Comparison of ENCODE assay signal across 14 mouse cellular contexts in the genomic region with DNA sequence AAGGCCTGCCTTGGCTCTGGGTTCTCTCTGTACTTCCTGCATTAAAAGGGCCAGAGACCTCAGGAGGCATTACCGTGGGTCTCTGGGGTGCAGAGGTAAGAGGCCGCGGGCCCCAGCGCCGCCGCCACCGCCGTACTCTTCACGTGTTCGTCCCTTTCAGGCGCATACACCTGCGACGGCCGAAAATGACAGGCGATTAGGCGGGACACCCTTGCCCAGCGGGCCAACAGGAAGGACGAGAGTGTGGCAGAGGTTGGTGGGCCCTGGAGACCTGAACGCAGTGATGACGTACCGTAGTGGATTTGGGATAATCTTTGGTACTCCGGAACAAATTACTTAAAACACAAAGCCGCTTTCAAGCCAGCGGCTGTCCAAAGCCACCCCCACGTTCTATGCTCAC. TPM values are rescaled to one million over a fixed set of nuclear protein-coding genes. Genes with fewer than 3 reads are reported as not detected.
A peak's percentile ranks its signal among the peaks of the same experiment; 100 is the strongest.
DNase-seq lines count a peak whose midpoint lies in the region; ATAC-seq and TF ChIP-seq lines count a peak whose summit lies in the region.
"Had no signal": no experiment of that assay in that cellular context is flagged by ENCODE, and none has a peak within 500 bp of the region (broad histone marks: within the 10 kb centered on the region; RNA-seq: fewer than 3 reads in every experiment).

No protein-coding gene starts in this region.

- H3K4me1 ChIP-seq in heart, embryonic 12.5 days (replicated peaks): peaks cover 61% of the 10 kb centered on the region
- peaks cover 51% of the 10 kb centered on the region for H3K4me1 ChIP-seq in stomach, embryonic 15.5 days
- H3K4me1 ChIP-seq in stomach, postnatal 0 days (replicated peaks; ENCODE audit: control insufficient read depth, insufficient read depth): peaks cover 3% of the 10 kb centered on the region; the same call in 1 of the 2 replicates
- H3K4me1 ChIP-seq in hindbrain, embryonic 13.5 days (replicated peaks): peaks cover 80% of the 10 kb centered on the region
- H3K4me1 ChIP-seq in neural tube, embryonic 15.5 days: peaks cover 69% of the 10 kb centered on the region

- no peaks in the 10 kb centered on the region for H3K9me3 ChIP-seq in heart, embryonic 12.5 days (replicated peaks)
- no peaks in the 10 kb centered on the region for H3K9me3 ChIP-seq in stomach, embryonic 15.5 days
- H3K9me3 ChIP-seq in stomach, postnatal 0 days (ENCODE audit: control insufficient read depth, low read length): no peaks in the 10 kb centered on the region
- no peaks in the 10 kb centered on the region for H3K9me3 ChIP-seq in hindbrain, embryonic 13.5 days
- H3K9me3 ChIP-seq in neural tube, embryonic 15.5 days (replicated peaks): no peaks in the 10 kb centered on the region
- H3K9me3 ChIP-seq: kidney, embryonic 15.5 days; limb, embryonic 12.5 days had no signal

- H3K36me3 ChIP-seq in heart, embryonic 12.5 days: no peaks in the 10 kb centered on the region
- H3K36me3 ChIP-seq in stomach, embryonic 15.5 days: no peaks in the 10 kb centered on the region
- no peaks in the 10 kb centered on the region for H3K36me3 ChIP-seq in stomach, postnatal 0 days (ENCODE audit: control insufficient read depth, insufficient read depth, low read length)
- H3K36me3 ChIP-seq in hindbrain, embryonic 13.5 days: no peaks in the 10 kb centered on the region
- no peaks in the 10 kb centered on the region for H3K36me3 ChIP-seq in neural tube, embryonic 15.5 days
- H3K36me3 ChIP-seq: kidney, embryonic 15.5 days; limb, embryonic 12.5 days had no signal

- H3K4me2 ChIP-seq in heart, embryonic 12.5 days: peak overlapping the region; percentile 64
- peak overlapping the region; percentile 6; the same call in 1 of the 2 replicates for H3K4me2 ChIP-seq in stomach, embryonic 15.5 days
- H3K4me2 ChIP-seq in stomach, postnatal 0 days (replicated peaks; ENCODE audit: low read depth): no peak overlapping the region
- H3K4me2 ChIP-seq in hindbrain, embryonic 13.5 days: peak overlapping the region; percentile 67
- H3K4me2 ChIP-seq in neural tube, embryonic 15.5 days: peak overlapping the region; percentile 61

- no peak overlapping the region for H3K27ac ChIP-seq in heart, embryonic 12.5 days (ENCODE audit: poor library complexity, severe bottlenecking)
- H3K27ac ChIP-seq in stomach, embryonic 15.5 days: no peak overlapping the region
- no peak overlapping the region for H3K27ac ChIP-seq in stomach, postnatal 0 days (replicated peaks)
- peak overlapping the region; percentile 92 for H3K27ac ChIP-seq in hindbrain, embryonic 13.5 days
- peak overlapping the region; percentile 80 for H3K27ac ChIP-seq in neural tube, embryonic 15.5 days (replicated peaks)
- H3K27ac ChIP-seq: kidney, embryonic 15.5 days; limb, embryonic 12.5 days had no signal

- peaks cover 98% of the 10 kb centered on the region for H3K27me3 ChIP-seq in heart, embryonic 12.5 days (replicated peaks)
- H3K27me3 ChIP-seq in stomach, embryonic 15.5 days (replicated peaks): peaks cover 98% of the 10 kb centered on the region
- peaks cover 72% of the 10 kb centered on the region for H3K27me3 ChIP-seq in stomach, postnatal 0 days (ENCODE audit: control insufficient read depth, insufficient read depth, low read length)
- peaks cover 100% of the 10 kb centered on the region for H3K27me3 ChIP-seq in hindbrain, embryonic 13.5 days
- peaks cover 94% of the 10 kb centered on the region for H3K27me3 ChIP-seq in neural tube, embryonic 15.5 days (replicated peaks)
- H3K27me3 ChIP-seq: CH12.LX had no signal

- DNase-seq in heart, adult 8-10 months (ENCODE audit: low spot score): no peak
- no peak for DNase-seq in stomach, postnatal 0 days (ENCODE audit: low spot score)
- no peak for DNase-seq in thymus, postnatal 10 days (ENCODE audit: low spot score in 2 of 2)
- no peak for DNase-seq in adrenal gland, adult 8-10 months
- DNase-seq: cerebellum, postnatal 25 days; lung, postnatal 10 days had no signal

- WGBS in heart, embryonic 12.5 days: under 1% methylated on average over 25 of the region's 25 CpGs
- 1% methylated on average over 25 of the region's 25 CpGs for WGBS in stomach, embryonic 15.5 days
- WGBS in stomach, postnatal 0 days: 2% methylated on average over 25 of the region's 25 CpGs
- 1% methylated on average over 25 of the region's 25 CpGs for WGBS in hindbrain, embryonic 13.5 days
- under 1% methylated on average over 25 of the region's 25 CpGs for WGBS in neural tube, embryonic 15.5 days

- TF ChIP-seq CTCF in stomach, postnatal 0 days (IDR thresholded peaks at IDR 0.05; ENCODE audit: low read depth): no peak

- ATAC-seq in heart, embryonic 12.5 days (ENCODE audit: insufficient number of reproducible peaks, low FRiP score): no peak
- no peak for ATAC-seq in stomach, embryonic 15.5 days (ENCODE audit: insufficient read depth, low FRiP score, low read depth)
- no peak for ATAC-seq in stomach, postnatal 0 days (ENCODE audit: low FRiP score, low TSS enrichment)
- ATAC-seq in hindbrain, embryonic 13.5 days (ENCODE audit: low FRiP score): no peak
- no peak for ATAC-seq in neural tube, embryonic 15.5 days (ENCODE audit: low FRiP score)

- H3K9ac ChIP-seq in heart, embryonic 12.5 days: no peak overlapping the region
- no peak overlapping the region for H3K9ac ChIP-seq in stomach, embryonic 15.5 days
- H3K9ac ChIP-seq in stomach, postnatal 0 days (ENCODE audit: low read length): no peak overlapping the region
- H3K9ac ChIP-seq in hindbrain, embryonic 13.5 days: peak overlapping the region; percentile 85
- H3K9ac ChIP-seq in neural tube, embryonic 15.5 days (replicated peaks): peak overlapping the region; percentile 41
- H3K9ac ChIP-seq: kidney, embryonic 15.5 days; limb, embryonic 12.5 days had no signal

- no peak for TF ChIP-seq EP300 in stomach, postnatal 0 days (optimal IDR thresholded peaks at IDR 0.05)

- H3K4me3 ChIP-seq in heart, embryonic 12.5 days: peak overlapping the region; percentile 43; the same call in 1 of the 2 replicates
- H3K4me3 ChIP-seq in stomach, embryonic 15.5 days (replicated peaks): no peak overlapping the region
- H3K4me3 ChIP-seq in stomach, postnatal 0 days (ENCODE audit: low read depth, low read length): no peak overlapping the region
- peak overlapping the region; percentile 51 for H3K4me3 ChIP-seq in hindbrain, embryonic 13.5 days
- peak overlapping the region; percentile 48 for H3K4me3 ChIP-seq in neural tube, embryonic 15.5 days (replicated peaks)

RNA-seq across cellular contexts. Expression of a gene that starts 5.5 kb away (rescaled TPM):
- polyA plus RNA-seq in heart, embryonic 12.5 days (2016; fragmentation: Nextera tagmentation; extraction: Ambion mirVana): not detected in 2 replicates
- total RNA-seq in heart, adult 8-10 months (2022): under 1 TPM in 3 of 4 experiments, not detected in 1; 0.08 to 0.20 (median 0.12) TPM
- 0.05 TPM in 1 of 2 replicates, not detected in the other for polyA plus RNA-seq in stomach, embryonic 15.5 days (2015; fragmentation: Nextera tagmentation; extraction: Ambion mirVana)
- polyA plus RNA-seq in stomach, postnatal 0 days (2015; fragmentation: Nextera tagmentation; extraction: Ambion mirVana): not detected in 2 replicates
- polyA plus RNA-seq in hindbrain, embryonic 13.5 days (2015; fragmentation: Nextera tagmentation; extraction: Ambion mirVana): 18.5 and 25.5 TPM in 2 replicates
- polyA plus RNA-seq in neural tube, embryonic 15.5 days (2015; fragmentation: Nextera tagmentation; extraction: Ambion mirVana): 12.2 and 18.7 TPM in 2 replicates
- total RNA-seq in adrenal gland, adult 8-10 months (2022): under 1 TPM; 0.06 to 0.18 (median 0.12) TPM
- total RNA-seq: CH12.LX; monocyte, adult 5-6 weeks had no signal
- polyA plus RNA-seq: kidney, embryonic 15.5 days had no signal

Comparison
In these comparisons a context has a peak if more than half of its experiments do, and no peak if none do; other contexts are left out.
1. H3K27ac ChIP-seq: peak in hindbrain, embryonic 13.5 days (single experiment) and neural tube, embryonic 15.5 days (single experiment); none in heart, embryonic 12.5 days (single experiment), stomach, embryonic 15.5 days (single experiment) and stomach, postnatal 0 days (single experiment).
2. H3K4me3 ChIP-seq: peak in heart, embryonic 12.5 days (single experiment), hindbrain, embryonic 13.5 days (single experiment) and neural tube, embryonic 15.5 days (single experiment); none in stomach, embryonic 15.5 days (single experiment) and stomach, postnatal 0 days (single experiment).
3. H3K9ac ChIP-seq: peak in hindbrain, embryonic 13.5 days (single experiment) and neural tube, embryonic 15.5 days (single experiment); none in heart, embryonic 12.5 days (single experiment), stomach, embryonic 15.5 days (single experiment) and stomach, postnatal 0 days (single experiment).
4. RNA of a gene that starts 5.5 kb away (polyA plus RNA-seq): 18.5 to 25.5 TPM in hindbrain, embryonic 13.5 days and 12.2 to 18.7 TPM in neural tube, embryonic 15.5 days; not detected in heart, embryonic 12.5 days, 0.05 TPM in stomach, embryonic 15.5 days and not detected in stomach, postnatal 0 days; every median in the first group is over 10 times any median in the second.